Comparison of ENCODE assay signal across 21 mouse cellular contexts in the genomic region with DNA sequence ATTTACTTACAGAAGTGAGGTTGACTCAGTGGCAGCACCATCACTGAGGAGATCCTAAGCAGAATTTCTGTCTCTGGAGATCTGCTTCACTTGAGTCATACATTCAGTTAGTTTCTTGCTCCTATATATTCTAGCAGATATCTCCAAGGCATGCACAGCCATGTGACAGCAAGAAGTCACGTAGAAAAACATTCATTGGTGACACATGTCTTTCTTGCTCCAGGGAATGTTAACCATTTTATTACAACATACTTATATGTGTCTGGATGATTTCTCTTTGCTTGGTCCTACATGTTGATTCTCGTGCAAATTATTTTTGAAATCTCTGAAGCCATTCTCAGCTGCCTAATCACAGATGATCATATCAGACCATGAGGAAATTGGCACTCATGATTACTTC. TPM values are rescaled to one million over a fixed set of nuclear protein-coding genes. Genes with fewer than 3 reads are reported as not detected.
DNase-seq lines count a peak whose midpoint lies in the region; TF ChIP-seq lines count a peak whose summit lies in the region.
"Had no signal": no experiment of that assay in that cellular context is flagged by ENCODE, and none has a peak within 500 bp of the region (broad histone marks: within the 10 kb centered on the region; RNA-seq: fewer than 3 reads in every experiment).

Gene Prl8a9 (minus strand): TSS at position 101 of the 400 bp plus-strand sequence.

- no peak for TF ChIP-seq POLR2A in ES-Bruce4 (IDR thresholded peaks at IDR 0.05; ENCODE audit: insufficient read depth, low read length)

- no peaks in the 10 kb centered on the region for H3K27me3 ChIP-seq in ES-Bruce4 (ENCODE audit: control insufficient read depth, insufficient read depth, low read length, poor library complexity, severe bottlenecking)
- H3K27me3 ChIP-seq: CH12.LX, Patski had no signal

- H3K4me3 ChIP-seq in ES-Bruce4 (ENCODE audit: low read depth, low read length): no peak within 1 kb of the TSS

- H3K27ac ChIP-seq in ES-Bruce4 (ENCODE audit: insufficient read depth, low read length): no peak within 1 kb of the TSS

- TF ChIP-seq EP300 in ES-Bruce4 (IDR thresholded peaks at IDR 0.05; ENCODE audit: insufficient read depth, low read depth, low read length): no peak

- no peak within 1 kb of the TSS for H3K9ac ChIP-seq in ES-Bruce4 (ENCODE audit: low read depth, poor library complexity, severe bottlenecking)

- no peak for TF ChIP-seq CTCF in ES-Bruce4 (IDR thresholded peaks at IDR 0.05; ENCODE audit: low read depth, low read length)

- DNase-seq in adipocyte (ENCODE audit: low spot score): no peak
- DNase-seq: adrenal gland, adult 2 months; adrenal gland, adult 8-10 months; adrenal gland, postnatal 10 days; adrenal gland, postnatal 14 days; adrenal gland, postnatal 25 days; adrenal gland, postnatal 36 days; B cell, adult 2 months; cerebellum, adult 11 months; cerebellum, adult 11-12 months; cerebellum, adult 18-20 months; cerebellum, adult 2 months; cerebellum, adult 8-10 months; cerebellum, adult 9-10 months had no signal

- H3K9me3 ChIP-seq in ES-Bruce4 (replicated peaks; ENCODE audit: control insufficient read depth, insufficient read depth, low read length, poor library complexity, severe bottlenecking): no peaks in the 10 kb centered on the region
- H3K9me3 ChIP-seq: G1E had no signal

- H3K36me3 ChIP-seq in ES-Bruce4 (ENCODE audit: control insufficient read depth, insufficient read depth, low read length, poor library complexity, severe bottlenecking): no peaks in the 10 kb centered on the region
- H3K36me3 ChIP-seq: G1E had no signal

- no peaks in the 10 kb centered on the region for H3K4me1 ChIP-seq in ES-Bruce4 (ENCODE audit: control insufficient read depth, insufficient read depth, low read length)

RNA-seq across cellular contexts. Expression of gene Prl8a9, which starts in this region (rescaled TPM):
- 5.0 and 10.1 TPM in 2 replicates for polyA plus RNA-seq in ES-Bruce4 (2011; ENCODE audit: insufficient read depth, insufficient read length, low read depth, missing spikeins)
- polyA plus RNA-seq: activated CD4-positive, CD25-positive, alpha-beta regulatory T cell, adult 4 months; adrenal gland, adult 2 months; C2C12; CD4-positive, CD25-positive, alpha-beta regulatory T cell, adult 4 months; G1E; Patski had no signal
